Mouse (Mus musculus) T-cell, adult 2 months (primary cell): Measurements from ENCODE around the gene Ptch1.
A peak's percentile ranks its signal among the peaks of the same experiment; 100 is the strongest.

ENCODE experiments used
- DNase-seq: peaks from one replicate; pipeline ENCODE4 v3.0.0; 2022; ENCODE audit warnings: low spot score

The Ptch1 gene

DNA sequence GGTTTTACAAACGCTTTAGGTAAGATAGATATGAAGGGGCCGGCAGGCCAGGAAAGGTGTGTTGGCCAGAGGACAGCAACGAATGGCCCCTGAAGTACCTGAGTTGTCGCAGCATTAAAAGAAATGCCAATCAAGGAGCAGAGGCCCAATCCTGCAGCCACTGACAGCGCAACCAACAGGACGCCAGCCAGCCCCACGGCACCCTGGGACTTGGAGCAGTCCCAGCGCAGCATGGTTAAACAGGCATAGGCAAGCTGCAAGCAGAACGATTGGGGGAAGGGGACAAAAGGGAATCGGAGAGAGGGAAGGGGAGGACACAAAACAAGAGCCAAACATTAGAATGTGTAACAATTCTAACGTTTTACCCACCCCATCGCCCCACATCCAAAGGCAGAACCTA is 32.8 kb downstream of the Ptch1 start:
- DNase-seq: no peak

DNA sequence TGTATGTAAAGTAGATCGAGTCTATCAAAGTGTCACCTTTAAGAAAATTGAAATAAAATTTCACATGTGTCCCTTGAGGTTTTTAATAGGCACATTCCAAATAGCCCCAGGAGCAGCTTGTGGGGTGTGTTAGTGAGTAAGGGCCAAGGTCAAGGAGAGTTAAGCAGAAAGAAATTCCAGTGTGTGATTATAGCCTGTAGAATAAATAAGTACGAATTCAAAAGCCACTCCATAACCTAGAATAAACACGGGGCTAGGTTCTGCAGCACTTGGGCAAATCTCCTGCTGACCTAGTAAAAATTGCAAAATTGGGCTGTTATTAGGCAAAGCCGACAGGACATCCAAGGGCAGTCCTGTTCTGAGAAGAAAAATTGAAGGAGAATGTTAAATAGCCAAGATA is 38.4 kb downstream of the Ptch1 start:
- DNase-seq: no peak

DNA sequence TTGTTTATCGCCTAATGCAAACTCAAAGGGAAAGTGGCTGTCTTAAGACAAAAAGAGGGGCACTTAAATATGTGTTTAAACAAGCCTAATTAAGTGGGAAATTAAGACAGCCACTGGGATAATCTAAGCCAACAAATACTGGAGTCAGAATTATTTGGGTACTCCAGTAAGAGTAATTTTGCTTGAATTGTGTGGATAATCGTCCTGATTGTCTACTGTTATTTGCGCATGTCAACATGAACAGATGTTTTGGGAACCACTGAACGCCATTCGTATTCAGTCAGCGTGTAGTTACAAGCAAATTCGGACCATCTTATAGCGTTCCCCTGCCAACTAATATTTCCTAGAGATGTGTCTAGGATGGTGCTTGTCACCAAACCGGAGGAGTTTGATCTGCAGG is 42.5 kb downstream of the Ptch1 start:
- no peak for DNase-seq

DNA sequence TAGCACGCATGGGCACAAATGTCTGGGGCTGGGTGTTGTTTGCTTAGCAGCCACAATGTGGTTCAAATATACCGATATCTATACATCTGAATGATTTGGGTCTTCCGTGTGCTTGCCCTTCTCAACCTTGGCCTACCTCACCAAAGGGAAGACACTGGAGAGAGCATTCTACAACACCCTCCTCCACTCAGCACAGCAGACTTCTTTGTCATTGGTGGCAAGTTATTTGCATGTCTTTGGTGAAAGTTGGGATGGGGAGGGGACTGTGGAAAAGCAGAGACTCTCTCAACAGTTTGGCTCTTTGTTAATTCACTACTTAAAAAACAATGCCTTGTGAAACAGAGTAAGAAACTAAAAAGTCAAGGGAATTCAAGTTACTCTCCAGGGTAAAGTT is 43.0 kb downstream of the Ptch1 start:
- DNase-seq: no peak

DNA sequence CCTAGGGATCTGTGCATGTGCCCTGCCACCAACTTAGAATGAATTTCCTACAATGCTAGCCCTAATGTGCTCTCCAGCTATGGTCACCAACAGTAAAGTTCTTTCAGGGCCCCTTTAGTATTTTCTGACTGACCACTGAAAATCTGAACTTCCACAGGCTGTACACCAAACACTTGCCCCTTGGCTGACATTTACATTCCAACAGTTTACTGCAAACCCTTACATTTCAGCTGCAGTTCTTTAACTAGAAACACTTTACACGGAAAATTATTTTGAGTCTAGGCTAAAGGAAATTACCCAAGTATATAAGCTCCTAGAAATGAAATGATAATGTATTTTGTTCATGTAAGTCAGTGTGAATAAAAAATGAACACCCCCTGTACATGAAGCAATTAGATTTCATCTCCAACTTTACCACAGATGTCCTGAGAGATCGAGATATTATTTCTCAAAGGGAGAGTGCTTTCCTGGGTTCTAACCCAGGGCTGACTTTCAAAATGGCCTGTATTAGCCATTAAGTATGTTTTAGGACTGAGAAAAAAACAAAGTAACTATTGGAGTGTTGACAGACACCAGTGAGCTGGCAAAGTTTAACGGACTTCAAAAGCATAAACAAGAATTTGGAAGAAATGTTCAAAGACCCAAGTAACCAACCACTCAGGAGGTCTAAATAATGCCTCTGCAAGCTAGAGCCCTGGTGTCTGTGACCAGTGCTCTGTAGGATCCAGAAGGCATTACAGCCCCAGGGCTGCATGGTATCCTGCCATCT is 43.6 kb downstream of the Ptch1 start:
- no peak for DNase-seq

DNA sequence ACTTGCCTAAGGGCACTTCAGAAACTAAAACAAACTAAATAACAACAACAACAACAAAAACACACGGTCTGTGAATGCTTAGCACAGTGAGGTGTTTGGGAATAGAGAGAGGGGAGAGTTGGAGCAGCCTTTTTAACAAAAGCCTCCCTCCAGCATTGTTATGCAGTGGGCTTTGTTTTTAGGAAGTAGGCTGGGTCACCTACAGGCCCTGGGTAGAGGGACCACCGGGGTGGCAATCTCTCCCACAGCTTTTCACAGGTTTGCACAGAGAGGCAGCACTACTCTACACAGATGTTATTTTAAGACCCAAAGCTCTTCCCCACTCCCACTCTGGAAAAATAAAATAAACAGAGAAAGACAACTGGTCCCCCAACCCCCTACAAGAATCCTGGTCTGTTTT is 44.5 kb downstream of the Ptch1 start:
- DNase-seq: no peak

DNA sequence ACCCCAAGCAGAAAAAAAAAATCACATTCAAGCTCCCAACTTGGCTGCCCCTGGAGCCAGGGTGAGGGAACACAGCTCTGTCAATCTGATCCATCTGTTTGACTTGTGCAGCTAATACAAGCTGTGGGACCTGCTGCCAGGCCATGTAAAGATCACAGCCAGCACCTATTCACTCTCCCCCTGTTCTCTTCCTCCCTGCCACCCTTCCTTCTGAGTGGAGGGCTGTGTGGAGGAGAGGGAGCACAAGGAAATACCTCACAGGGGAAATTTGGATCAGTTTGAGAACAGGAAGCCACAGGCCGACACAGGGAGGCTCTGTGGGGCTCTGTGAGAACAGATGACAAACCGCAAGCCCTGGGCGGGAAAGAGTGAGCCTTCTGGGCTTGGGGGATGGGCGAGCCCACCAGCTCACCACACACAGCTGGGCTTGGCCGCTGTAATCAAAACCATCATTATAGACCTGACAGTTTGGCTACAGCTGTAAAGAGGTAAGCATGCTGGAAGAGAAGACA is 45.2 kb downstream of the Ptch1 start:
- DNase-seq: peak; percentile 63

DNA sequence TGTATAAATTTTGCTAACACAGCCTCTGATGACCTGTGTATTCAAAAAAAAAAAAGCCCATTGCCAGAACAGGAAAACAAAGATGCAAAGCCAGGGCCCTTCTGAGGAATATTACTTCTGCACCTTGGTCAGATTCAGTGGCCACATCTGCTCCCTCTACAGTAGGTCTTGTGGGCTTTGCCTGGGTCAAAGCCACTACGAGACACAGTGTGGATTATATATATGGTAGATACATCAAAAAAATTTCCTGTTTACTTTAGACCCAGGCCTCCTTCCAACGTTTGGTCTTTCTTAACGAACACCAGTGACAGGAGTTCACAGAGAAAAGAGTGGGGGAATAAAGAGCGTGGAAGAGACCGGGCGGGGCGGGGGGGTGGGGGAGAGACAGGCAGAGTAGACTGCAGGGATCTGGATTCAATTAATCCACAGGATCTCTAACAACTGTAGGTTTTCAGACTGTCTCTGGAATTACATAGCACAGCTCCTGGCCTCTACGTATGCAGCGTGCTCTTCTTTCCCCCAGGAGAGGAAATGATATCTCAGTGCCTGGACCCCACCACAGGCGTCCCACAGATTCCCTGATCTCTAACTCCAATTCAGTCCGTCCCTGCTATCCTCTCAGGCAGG is 47.7 kb downstream of the Ptch1 start:
- no peak for DNase-seq

DNA sequence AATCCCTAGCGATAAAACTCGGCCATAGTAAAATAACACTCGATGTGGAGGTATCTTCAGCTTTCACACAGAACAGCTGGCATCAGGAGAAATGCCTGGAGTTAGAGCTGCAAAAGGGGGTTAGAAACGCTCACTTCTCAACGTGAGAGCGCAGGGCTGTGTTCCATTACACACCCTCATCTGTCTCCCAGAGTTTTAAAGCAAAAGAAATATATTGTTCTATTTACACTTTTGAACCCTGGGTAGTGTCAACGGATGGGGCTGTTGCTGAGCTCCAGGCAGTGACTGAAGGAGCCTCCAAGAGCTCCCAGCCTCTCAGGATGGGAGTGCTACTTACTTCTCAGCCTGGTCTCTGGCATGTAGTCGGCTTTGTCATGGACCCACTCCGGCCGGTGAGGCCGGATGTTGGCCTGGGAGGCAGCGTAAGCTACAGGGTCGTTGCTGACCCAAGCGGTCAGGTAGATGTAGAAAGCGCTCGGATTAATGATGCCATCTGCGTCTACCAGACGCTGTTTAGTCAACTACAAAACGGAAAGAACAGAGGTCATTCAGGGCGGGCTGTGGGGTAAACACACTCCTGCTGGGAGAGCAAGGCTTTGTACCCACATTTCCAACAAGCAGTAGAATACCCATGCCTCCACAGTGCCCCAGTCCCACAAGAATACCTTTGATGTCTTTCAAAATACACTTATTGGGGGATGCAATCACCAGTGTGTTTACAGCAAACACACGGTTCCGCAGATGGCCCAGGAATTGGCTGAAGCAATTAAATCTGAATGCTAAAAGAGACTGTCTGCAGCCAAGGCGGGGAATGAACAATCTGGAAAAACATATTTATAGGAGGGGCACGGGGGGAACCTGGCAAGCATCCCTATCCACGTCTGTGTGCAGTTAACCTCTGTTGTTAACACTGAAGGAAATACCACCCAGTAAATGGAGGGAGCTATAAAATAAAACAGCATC is 48.5 kb downstream of the Ptch1 start:
- DNase-seq: no peak

DNA sequence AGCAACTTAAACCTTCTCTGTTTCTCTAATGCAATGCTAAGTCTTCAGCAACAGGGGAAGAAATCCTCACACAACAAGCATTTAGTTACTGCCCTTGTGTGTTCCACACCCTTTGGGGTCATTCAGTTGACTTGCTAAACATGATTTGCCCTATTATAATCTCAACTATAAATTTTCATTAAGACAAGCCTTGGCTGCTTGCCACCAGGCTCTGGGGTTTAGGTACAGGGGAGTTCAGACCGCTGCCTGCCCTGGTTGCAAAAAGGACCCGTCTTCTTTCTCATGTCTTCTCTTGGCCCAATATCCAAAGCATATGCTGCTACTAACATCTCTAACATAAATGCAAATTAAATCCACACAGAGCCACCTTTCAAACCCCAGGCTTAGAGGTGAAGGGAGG is 49.3 kb downstream of the Ptch1 start:
- DNase-seq: no peak

DNA sequence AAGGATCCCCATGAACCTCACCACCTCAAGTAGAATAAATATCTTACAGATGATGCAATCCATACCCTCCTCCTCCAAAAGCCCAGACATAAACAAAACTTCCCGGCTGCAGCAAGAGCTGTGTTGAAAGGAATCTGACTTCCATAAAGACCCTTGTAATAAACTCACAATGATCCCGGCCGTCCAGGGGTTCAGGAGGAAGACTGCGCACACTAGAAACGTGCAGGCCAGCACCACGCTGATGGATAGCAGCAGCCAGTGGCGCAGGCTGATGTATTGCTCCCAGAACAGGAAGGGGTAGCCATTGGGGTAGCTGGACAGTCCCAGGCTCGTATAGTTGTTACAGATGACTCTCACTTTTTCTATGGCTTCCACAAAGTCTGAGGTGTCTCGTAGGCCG is 50.6 kb downstream of the Ptch1 start:
- no peak for DNase-seq

DNA sequence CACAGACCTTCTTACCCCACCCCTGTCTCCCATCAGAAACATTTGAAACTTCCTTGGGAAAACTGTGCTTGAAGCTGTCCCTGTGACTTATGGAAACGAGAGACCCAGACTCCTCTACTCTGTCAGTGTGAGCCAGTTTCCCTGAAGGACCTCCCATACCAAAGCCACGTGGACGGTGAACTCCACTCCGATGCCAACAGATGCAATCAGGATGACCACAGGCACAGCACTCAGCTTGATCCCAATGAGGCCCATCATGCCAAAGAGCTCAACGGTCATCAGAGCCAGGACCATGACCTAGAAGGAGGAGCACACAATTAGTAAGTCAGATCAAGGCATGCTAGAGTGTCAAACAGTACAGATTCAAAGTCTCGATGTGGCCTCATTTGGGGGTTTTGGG is 53.3 kb downstream of the Ptch1 start:
- DNase-seq: no peak

DNA sequence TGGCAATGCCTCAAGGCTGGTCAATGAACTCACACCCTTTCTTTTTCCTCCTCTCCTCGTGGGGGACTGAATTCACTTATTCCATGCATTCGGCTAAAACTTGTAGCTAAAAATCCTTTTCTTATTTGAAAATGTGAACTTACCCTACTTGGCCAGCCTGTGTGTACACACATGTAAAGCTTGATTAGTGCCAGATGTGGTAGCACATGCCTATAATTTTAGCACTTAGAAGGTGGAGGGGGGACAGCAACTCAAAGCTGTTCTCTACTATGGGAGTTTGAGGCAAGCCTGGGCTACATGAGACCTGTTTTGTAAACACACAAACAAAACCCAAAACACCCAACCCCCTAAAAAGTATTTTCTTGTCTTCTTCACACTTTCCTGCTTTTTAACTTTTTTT is 56.9 kb downstream of the Ptch1 start:
- no peak for DNase-seq

DNA sequence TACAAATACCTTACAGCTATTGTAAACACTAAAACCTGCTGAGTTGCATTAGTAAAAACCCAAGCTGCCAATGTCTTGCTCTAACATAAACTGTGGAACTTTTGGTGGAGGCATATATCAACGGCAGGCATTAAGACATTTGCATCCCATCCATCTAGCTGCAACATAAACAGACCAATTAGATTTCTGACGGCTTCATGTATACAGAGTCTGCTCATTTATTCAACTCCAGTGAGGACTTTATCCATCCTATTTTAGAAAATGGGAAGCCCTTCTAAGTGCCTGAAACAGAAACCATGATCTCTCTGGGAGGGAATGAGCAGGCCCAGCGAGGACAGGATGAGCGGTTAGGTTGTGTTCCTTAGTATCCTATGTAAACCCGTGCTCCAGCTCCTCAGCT is 57.9 kb downstream of the Ptch1 start:
- DNase-seq: no peak

DNA sequence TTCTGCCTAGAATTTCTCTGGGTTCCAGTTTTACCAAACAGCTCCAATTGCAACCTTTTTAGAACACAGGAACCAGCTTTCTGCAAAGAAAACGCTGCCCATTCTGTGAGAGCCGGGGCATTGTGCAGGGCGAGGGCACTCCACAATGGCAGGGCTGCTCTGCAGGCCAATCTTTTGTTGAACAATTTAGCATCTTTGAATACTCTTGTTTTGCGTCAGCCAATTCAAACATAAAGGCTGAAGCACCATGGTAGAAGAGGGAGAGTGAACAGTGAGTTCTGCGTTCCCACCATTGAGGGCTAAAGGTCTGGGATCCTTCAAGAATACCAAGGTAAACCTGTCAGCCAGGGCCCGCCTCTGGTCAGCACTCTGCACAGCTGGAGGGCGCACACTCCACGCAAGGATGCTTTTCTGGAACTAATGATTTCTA is 58.5 kb downstream of the Ptch1 start:
- DNase-seq: no peak

DNA sequence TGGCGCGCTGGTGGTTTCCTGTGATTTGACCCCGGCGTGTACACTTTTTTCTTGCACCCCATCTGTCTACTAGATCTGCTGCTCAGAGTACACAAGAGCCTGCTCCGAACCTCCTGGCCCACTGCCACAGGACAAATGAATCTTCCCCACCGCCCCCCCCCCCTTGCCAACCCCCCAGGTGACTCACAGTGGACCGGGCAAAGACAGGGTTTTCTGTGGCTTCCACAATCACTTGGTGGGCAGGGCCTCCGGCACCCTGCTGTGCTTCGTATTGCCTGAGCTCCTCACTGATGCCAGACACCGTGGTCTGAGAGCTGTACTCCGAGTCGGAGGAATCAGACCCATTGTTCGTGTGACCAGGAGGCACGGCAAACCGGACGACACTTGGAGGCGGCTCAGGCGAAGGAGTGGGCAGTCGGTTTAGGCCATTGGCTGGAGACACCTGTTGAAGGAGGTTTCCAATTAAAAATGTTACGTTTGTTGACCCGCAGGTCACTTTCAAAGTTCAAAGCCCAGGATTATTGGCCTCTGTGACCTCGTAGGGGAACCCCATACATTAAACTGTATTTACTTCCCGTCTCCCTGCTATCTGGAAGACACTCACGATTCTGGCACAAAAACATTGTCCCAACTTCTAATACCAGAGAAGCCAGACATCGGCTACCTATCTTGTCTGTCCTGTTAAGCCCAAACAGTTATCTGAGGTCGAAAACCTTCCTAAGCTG is 59.9 kb downstream of the Ptch1 start:
- no peak for DNase-seq

DNA sequence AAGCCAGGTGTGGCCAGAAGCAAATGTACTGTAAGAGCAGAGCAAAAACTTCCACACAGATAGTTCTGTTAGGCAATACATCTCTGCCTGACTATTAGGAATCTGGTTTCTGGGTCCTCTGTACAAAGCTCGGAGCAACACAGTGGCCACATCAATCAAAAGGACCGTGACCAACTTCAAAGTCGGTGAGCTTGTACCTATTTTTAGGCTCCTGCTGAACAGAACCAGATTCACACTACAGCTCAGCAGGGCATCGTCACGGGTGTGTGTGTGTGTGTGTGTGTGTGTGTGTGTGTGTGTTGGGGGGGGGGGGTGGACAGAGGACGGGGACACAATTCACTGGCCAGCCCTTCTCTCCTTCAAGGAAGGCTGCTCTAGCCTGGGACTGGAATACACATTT is 61.0 kb downstream of the Ptch1 start:
- DNase-seq: no peak

DNA sequence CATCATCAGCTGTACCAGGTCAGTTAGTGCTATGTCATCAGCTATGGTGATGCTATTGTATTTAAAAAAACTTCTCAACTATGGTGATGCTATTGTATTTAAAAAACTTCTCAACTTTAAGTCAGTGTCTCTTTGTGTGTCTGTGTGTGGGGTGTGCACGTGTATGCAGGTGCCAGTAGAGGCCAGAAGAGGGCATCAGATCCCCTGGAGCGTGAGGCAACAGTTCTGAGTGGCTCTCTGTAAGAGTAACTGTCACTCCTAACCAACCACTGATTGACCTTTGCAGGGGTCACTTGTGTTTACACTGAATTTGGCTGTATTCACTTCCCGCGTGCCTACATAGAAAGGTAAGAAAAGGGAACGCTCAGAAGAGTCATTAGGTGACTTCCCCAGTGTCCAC is 65.6 kb downstream of the Ptch1 start:
- no peak for DNase-seq

DNA sequence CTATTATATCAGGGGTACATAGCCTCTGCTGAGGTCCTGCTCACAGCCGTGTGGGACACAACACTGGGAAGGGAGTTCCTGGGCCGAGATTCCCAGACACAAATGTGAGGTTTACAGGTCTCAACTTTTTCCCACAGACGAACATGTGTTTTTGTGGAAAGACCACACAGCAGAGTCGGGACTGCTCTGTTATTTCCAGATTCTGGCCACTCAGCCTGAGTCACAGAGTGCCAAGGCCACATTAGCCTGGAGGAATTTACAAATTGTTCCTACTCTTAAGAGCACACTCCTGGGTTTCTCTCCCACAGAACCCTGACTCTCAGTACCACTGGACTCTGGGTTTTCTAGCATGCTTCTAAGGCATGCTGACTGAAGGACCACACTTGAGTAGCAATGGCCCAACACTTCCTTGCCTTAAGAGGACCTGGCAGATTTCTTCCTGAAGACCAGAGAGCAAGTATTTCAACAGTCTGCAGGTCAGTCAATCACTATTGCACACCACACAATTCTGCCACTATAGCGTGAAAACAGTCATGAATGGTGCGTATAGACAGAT is 66.3 kb downstream of the Ptch1 start:
- no peak for DNase-seq

DNA sequence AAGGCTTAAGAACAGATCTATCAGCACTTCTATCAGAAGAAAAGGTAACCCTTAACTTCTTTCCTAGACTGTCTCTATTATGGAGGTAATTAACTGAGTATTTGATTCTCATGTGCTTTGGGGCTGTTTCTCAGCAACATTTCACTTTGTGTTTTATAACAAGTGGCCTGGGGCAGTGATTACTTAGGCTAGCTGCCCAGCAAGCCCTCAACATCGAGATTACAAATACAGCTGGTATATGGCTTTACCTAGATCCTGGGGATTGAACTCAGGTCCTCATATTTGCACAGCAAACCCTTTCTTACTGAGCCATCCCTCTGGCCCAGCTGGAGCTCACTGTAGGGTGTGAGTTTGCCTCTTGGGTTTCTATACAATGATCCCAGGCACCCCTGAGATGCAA is 67.0 kb downstream of the Ptch1 start:
- no peak for DNase-seq

DNA sequence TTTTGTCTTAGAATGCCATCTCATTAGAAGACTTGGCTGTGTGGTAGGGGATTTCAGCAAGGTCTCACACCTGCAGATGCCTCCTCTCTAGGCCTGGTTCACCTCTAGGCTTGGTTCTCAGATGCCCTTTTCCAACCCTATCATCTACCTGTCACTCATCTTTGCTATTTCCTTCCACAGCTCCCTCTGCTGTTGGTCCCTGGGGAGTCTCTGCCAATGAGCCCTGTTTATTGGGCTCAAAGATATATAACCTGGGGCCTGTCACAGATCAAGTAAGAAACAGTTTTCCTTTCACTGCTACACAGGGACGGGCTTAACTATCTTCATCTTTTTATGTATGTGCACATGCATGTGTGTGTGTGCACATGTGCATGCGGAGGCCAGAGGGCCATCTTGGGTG is 71.0 kb downstream of the Ptch1 start:
- DNase-seq: no peak

DNA sequence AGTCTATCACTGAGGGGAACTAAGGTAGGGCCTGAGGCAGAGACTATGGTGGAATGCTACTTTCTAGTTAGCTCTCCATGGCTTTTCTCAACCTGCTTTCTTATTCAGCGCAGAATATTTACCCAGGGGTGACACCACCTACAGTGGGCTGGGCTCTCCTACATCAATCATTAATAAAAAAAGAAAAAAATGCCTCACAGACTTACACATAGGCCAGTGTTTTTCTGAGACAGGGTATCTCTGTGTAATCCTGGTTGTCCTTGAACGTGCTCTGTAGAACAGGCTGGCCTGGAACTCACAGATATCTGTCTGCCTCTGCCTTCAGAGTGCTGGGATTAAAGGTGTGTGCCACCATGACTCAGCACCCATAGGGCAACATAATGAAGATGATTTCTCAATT is 73.9 kb downstream of the Ptch1 start:
- DNase-seq: no peak
